Mouse (Mus musculus) megakaryocyte, embryonic 14.5 days (primary cell): Measurements from ENCODE around the gene Wbp11. TPM values are rescaled to one million over a fixed set of nuclear protein-coding genes. Genes with fewer than 3 reads are reported as not detected.
A peak's percentile ranks its signal among the peaks of the same experiment; 100 is the strongest.

ENCODE experiments used
- H3K27me3 ChIP-seq: replicated peaks from 2 replicates; pipeline ENCODE3; 2012; ENCODE audit warnings: inconsistent platforms
- H3K36me3 ChIP-seq: replicated peaks from 2 replicates; pipeline ENCODE3; 2012; ENCODE audit warnings: low read length, inconsistent platforms, mixed read lengths
- H3K4me1 ChIP-seq: 2 replicates; pipeline ENCODE4 v1.6.1; 2012; ENCODE audit warnings: inconsistent platforms
- H3K4me3 ChIP-seq: replicated peaks from 2 replicates; pipeline ENCODE3; 2012; ENCODE audit warnings: moderate library complexity, mild to moderate bottlenecking, inconsistent platforms
- H3K9me3 ChIP-seq: 2 replicates; pipeline ENCODE4 v1.6.1; 2012; ENCODE audit warnings: inconsistent platforms
- FLI1 ChIP-seq: IDR thresholded peaks from 2 replicates; pipeline ENCODE4 v1.6.1; 2012; ENCODE audit warnings: low read length, inconsistent platforms, mixed read lengths
- GATA1 ChIP-seq: IDR thresholded peaks from 3 replicates; pipeline ENCODE4 v1.6.1; 2012; ENCODE audit warnings: mixed read lengths, low read length, inconsistent platforms, borderline replicate concordance
- polyA plus RNA-seq: library from polyadenylated mRNA; stranded (reverse); fragments of >175 nt; gene quantifications from 2 replicates; pipeline ENCODE4 v1.2.3, GENCODE M21; 2012; ENCODE audit warnings: low replicate concordance; ENCODE audit not compliant: insufficient read depth

Gene Wbp11
- polyA plus RNA-seq, 1 experiment, result 145 TPM

DNA sequence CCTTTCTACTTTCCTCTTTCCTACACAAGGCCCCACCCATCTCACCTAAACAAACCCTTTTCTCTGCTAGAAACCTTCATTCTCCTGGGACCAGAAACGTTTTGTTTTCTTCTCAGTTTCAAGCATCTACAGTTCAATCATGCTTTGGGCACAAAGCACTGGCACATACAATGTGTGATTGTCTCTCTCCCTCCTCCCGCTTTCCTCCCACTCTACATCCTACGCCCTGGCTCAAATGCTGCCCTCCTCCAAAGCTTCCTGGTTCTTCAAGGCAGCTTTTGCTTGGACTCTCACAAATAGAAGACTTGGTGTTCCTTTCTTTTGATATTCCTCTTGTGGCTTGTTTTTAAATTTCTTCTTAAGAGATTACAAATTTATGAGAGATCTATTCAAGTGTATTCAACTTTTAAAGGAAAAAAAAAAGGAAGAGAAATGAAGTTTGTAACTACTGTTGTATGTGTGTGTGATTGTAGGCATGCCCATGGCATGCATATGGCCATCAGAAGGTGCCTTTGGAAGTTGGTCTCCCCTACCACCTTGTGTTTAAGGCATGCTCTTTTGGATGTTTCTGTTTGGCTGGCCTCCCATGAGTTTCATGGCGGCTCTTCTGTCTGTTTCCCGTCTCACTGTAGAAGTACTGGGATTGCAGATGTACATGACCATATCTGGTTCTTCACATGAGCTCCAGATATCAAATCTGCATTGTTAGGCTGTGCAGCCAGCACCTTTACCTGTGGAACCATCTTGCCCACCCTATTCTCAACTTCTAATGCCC lies 17.9 kb upstream of the Wbp11 start:
- no peak overlapping the region for H3K4me3 ChIP-seq
- H3K36me3 ChIP-seq, result peaks cover 6% of the 10 kb centered on the region
- TF ChIP-seq FLI1 (no peak), GATA1 (no peak)
- H3K27me3 ChIP-seq, result peaks cover 2% of the 10 kb centered on the region
- H3K9me3 ChIP-seq, result no peaks in the 10 kb centered on the region
- H3K4me1 ChIP-seq, result peaks cover 32% of the 10 kb centered on the region

DNA sequence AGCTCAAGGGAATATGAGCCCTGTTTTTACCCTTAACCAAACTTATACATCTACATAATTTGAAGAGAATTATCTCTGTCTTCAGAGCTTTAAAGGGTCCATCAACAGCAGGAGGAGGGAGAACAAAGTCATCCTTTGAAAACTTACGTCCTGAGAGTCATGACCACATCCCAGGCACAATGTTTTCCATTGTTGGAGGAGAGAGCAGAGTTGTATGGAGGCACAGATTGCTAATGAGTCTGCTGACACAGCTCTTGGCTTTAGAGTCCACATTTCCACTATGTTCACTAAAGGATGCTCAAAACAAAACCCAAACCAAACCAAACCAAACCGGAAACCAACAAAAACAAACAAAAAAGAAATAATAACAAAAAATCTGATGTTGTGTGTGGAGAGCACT lies 16.9 kb upstream of the Wbp11 start:
- Histone ChIP-seq H3K27me3 (peaks cover 2% of the 10 kb centered on the region), H3K4me1 (peaks cover 23% of the 10 kb centered on the region), H3K9me3 (peaks cover 6% of the 10 kb centered on the region), H3K36me3 (peaks cover 6% of the 10 kb centered on the region), H3K4me3 (no peak overlapping the region)
- no peak for TF ChIP-seq GATA1
- TF ChIP-seq FLI1, result no peak

DNA sequence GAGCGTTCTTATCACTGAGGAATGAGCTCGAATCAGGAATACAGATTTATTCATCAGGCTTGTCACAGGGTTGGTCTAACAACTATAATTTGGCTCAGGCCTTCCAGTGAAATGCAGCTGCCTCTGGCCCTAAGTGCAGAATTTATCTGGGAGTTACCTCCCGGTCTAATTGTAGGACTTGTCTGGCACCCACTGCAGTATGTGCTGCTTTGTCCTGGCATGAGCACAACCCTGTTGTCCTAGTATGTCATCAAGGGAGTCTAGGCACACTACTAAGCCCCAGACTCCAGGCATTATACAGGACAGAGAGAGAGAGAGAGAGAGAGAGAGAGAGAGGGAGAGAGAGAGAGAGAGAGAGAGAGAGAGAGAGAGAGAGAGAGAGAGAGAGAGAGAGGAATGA lies 9.3 kb upstream of the Wbp11 start:
- Histone ChIP-seq H3K9me3 (peaks cover 9% of the 10 kb centered on the region), H3K4me3 (no peak overlapping the region), H3K27me3 (peaks cover 20% of the 10 kb centered on the region), H3K4me1 (0 out of 2 replicates have a peak, but pooled peaks cover 4% of the 10 kb centered on the region), H3K36me3 (no peaks in the 10 kb centered on the region)
- no peak for TF ChIP-seq GATA1
- no peak for TF ChIP-seq FLI1

DNA sequence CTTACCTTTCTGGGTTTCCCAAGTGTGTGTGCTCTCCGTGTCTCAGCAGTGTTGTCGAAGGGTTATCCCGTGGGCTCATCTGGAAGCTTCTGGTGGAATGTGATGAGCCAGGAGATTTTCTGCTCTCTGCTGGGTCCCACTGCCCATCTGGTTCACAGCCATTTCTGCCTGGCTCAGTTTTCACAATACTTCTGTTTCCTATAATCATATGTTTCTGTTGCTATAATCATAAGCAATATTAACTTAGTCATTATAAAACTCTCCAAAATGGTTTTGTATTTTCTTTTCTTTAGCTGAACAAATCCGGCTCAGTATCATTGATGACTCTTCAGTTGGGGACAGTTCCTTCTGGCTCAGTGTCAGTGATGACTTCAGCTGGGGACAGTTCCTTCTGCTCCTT lies 7.3 kb upstream of the Wbp11 start, which contains the start of gene Smco3:
Smco3 (minus strand) TSS at position 101 of the 400 bp plus-strand sequence.
- Histone ChIP-seq H3K4me3 (no peak within 1 kb of the TSS), H3K36me3 (no peaks in the 10 kb centered on the region), H3K27me3 (peaks cover 20% of the 10 kb centered on the region), H3K4me1 (peaks cover 17% of the 10 kb centered on the region), H3K9me3 (peaks cover 7% of the 10 kb centered on the region)
- TF ChIP-seq GATA1 (no peak), FLI1 (no peak)

DNA sequence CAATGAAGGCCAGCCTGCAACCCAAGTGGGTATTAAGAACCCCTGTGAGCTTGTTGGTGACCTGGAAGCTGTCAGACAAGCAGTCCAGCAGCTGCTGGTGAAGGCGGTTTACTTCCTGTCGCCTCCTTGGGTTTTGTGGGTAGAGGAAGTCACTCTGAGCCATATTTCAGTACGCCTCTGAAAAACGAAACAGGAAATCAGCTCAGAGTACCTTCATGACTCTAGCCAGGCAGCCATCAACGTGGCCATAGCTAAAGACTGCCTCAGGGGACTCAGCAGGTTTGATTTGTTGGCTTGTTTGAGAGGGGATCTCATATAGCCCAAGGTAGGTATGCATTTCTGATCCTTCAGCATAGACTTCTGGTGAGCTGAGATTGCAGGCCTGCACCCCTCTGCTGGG lies 3.7 kb upstream of the Wbp11 start:
- no peaks in the 10 kb centered on the region for H3K36me3 ChIP-seq
- no peaks in the 10 kb centered on the region for H3K9me3 ChIP-seq
- H3K4me1 ChIP-seq, result peaks cover 23% of the 10 kb centered on the region
- peak overlapping the region; percentile 16 for H3K4me3 ChIP-seq
- TF ChIP-seq GATA1 (no peak), FLI1 (no peak)
- peaks cover 14% of the 10 kb centered on the region for H3K27me3 ChIP-seq

DNA sequence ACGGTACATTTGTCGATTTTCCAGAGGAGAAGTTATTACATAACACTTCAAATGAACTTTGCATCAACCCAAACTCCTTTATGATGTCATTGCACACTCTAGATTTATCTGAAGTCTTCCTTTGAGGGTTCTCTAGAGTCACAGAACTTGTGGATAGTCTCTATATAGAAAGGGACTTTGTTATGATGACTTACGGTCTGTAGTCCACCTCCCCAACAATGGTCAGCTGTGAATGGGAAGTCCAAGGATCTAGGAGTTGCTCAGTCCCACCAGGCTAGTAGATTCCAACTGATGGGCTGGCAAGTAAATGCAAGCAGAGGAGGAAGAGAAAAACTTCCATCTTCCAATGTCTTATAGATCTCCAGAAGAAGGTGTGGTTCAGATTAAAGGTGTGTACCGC lies 648 bp upstream of the Wbp11 start:
- peaks cover 29% of the 10 kb centered on the region for H3K4me1 ChIP-seq
- no peak for TF ChIP-seq GATA1
- TF ChIP-seq FLI1, result no peak
- no peaks in the 10 kb centered on the region for H3K27me3 ChIP-seq
- H3K36me3 ChIP-seq, result peaks cover 23% of the 10 kb centered on the region
- H3K4me3 ChIP-seq, result peak overlapping the region; percentile 97
- no peaks in the 10 kb centered on the region for H3K9me3 ChIP-seq

DNA sequence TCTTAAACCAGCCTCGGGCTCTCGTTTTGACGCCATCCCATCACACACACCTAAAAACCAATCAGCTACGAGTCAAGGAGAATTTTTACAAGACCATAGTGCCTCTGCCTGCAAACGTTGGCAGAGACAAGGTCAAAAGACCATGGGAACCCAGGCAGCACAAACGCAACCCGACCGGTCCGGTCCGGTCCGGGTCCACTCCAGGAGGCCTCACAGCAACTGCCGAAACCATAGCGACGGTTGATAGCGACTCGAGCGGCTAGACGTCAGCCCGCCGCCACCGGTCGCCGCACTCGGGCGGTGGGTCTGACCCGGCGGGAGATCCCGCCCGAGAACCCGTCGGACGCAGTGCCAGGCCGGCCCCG lies 535 bp downstream of the Wbp11 start, which contains the start of gene BC049715:
BC049715 (plus strand) TSS at position 111 of the 365 bp plus-strand sequence.
- Histone ChIP-seq H3K27me3 (no peaks in the 10 kb centered on the region), H3K4me1 (peaks cover 29% of the 10 kb centered on the region), H3K36me3 (peaks cover 32% of the 10 kb centered on the region), H3K9me3 (no peaks in the 10 kb centered on the region), H3K4me3 (peak within 1 kb of the TSS; percentile 97)
- no peak for TF ChIP-seq GATA1
- TF ChIP-seq FLI1, result no peak

DNA sequence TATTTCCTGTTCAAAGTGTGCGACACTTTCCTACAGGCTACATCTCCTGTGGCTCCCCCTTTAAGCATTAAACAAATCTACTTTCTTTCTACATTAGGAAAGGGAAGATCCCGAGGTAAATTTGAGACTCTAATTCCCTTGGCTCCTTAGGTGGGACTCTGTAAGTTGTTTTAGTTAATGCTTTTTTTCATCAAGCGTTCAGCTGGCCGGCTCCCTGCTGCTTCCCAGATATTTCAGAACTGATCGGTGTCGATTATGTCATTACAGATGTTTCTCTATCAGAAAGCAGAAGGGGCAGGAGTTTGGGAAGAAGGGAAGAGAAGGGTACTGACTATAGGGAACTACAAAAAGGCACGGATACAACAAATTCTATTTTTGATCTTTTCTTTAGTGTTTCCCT lies 917 bp downstream of the Wbp11 start:
- no peaks in the 10 kb centered on the region for H3K9me3 ChIP-seq
- H3K36me3 ChIP-seq, result peaks cover 35% of the 10 kb centered on the region
- TF ChIP-seq FLI1 (no peak), GATA1 (no peak)
- H3K27me3 ChIP-seq, result no peaks in the 10 kb centered on the region
- peak overlapping the region; percentile 97 for H3K4me3 ChIP-seq
- H3K4me1 ChIP-seq, result peaks cover 28% of the 10 kb centered on the region

DNA sequence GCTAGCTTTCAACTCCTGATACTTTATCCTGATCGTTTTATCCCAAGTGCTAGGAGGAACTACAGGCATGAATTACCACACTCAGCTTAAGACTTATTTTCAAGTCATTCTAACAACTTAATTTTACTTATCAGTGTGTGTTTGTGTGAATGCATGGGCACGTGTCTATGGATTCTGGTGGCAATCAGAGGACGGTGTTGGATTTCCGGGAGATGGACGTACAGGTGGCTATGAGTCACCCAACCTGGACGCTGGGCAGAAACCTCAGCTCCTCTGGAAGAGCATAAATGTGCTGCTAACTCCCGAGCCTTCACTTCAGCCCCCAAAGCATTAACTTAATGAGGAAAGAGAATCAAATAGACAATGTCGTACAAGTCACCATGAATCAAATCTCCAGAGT lies 3.0 kb downstream of the Wbp11 start:
- Histone ChIP-seq H3K36me3 (peaks cover 57% of the 10 kb centered on the region), H3K9me3 (no peaks in the 10 kb centered on the region), H3K4me1 (peaks cover 20% of the 10 kb centered on the region), H3K4me3 (no peak overlapping the region), H3K27me3 (no peaks in the 10 kb centered on the region)
- TF ChIP-seq GATA1 (no peak), FLI1 (no peak)

DNA sequence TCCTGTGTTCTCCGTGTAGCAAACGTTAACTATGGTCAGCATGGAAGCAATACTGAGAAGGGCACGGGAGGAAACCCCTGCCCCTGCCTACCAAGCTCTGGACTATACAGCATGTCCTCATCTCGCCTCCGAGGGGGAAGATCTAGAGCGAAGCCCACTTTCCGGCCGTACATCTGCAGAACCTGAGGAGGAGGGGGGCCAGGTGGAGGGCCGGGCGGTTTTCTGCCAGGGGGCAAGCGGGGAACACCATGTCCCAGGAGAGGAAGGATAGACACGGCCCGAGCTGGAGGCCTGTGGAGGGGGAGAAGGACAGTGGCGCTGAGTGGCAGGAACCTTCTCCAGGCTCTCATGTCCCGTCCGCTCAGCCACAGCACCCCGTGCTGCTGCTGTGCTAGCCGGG lies 6.9 kb downstream of the Wbp11 start:
- Histone ChIP-seq H3K9me3 (no peaks in the 10 kb centered on the region), H3K4me1 (peaks cover 7% of the 10 kb centered on the region), H3K4me3 (no peak overlapping the region), H3K36me3 (peaks cover 93% of the 10 kb centered on the region), H3K27me3 (no peaks in the 10 kb centered on the region)
- no peak for TF ChIP-seq GATA1
- no peak for TF ChIP-seq FLI1
